Mouse (Mus musculus) G1E (cell line): ENCODE measurements around the gene Atp2a1.

Experiments used
- CTCF ChIP-seq: IDR thresholded peaks from 2 replicates; pipeline ENCODE4 v1.5.1; 2012; ENCODE audit warnings: low read depth, low read length, inconsistent platforms, mixed read lengths
- GATA1 ChIP-seq: IDR thresholded peaks from 2 replicates; pipeline ENCODE4 v1.6.1; 2012; ENCODE audit warnings: borderline replicate concordance, low read length, inconsistent platforms, mixed read lengths

DNA sequence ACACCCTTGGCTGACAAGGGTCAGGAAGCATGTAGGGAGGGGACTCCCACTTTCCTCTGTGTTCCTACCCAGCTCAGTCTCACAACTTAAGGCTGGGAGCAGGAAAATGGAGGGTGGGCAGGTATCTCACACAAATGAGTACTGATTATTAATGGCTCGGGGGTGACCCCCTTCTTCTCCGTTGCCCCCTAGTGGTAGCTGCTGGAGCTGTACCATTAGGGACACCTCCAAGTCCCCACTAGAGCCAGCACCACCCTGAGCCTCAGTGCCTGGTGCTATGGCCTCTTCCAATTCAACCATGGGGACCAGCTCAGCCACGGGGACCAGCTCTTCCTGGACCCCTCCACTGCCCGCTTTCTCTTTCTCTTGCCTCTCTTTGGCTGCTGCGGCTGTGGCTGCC is 4.4 kb upstream of the Atp2a1 start:
- TF ChIP-seq CTCF (peak; percentile 78), GATA1 (no peak)
